In the genomic region with DNA sequence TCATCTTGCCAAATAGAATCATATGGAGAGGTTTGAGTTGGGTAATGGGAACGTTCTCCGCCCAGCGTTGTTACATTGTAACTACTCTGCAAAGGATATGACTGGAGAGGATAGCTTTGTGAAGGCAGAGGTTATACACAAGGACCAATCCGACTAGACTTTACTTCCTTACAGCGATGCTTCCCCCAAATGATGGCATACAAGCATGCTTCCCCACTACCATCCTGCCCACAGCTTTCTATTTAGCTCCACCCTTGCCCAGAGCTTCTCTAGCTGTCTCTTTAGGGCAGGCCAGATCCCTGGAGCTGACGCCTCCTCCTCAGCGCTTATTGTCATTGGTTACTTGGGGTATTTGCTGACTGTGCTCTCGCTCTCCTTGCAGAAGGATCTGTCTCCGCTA, we compare ENCODE assay signal across 15 mouse cellular contexts.
"Had no signal": no experiment of that assay in that cellular context is flagged by ENCODE, and none has a peak within 500 bp of the region (broad histone marks: within the 10 kb centered on the region; RNA-seq: fewer than 3 reads in every experiment).

No protein-coding gene starts in this region.

- H3K4me3 ChIP-seq: limb, embryonic 12.5 days; liver, embryonic 13.5 days; midbrain, embryonic 15.5 days; neural tube, embryonic 13.5 days had no signal

- H3K4me2 ChIP-seq: limb, embryonic 12.5 days; liver, embryonic 13.5 days; midbrain, embryonic 15.5 days; neural tube, embryonic 13.5 days had no signal

- H3K36me3 ChIP-seq: limb, embryonic 12.5 days; liver, embryonic 13.5 days; midbrain, embryonic 15.5 days; neural tube, embryonic 13.5 days had no signal

- H3K27ac ChIP-seq: limb, embryonic 12.5 days; liver, embryonic 13.5 days; macrophage; midbrain, embryonic 15.5 days; neural tube, embryonic 13.5 days had no signal

- DNase-seq: kidney, adult 8-10 months; kidney, postnatal 25 days; layer of hippocampus, adult 9-11 months; layer of hippocampus, postnatal 36 days; liver; liver, embryonic 13.5 days; liver, postnatal 0 days; right cerebral cortex, postnatal 14 days; thymus, adult 2 months; thymus, postnatal 25 days had no signal

- H3K27me3 ChIP-seq: liver, embryonic 13.5 days; midbrain, embryonic 15.5 days had no signal

- H3K9me3 ChIP-seq: limb, embryonic 12.5 days; liver, embryonic 13.5 days; midbrain, embryonic 15.5 days; neural tube, embryonic 13.5 days had no signal

- H3K4me1 ChIP-seq: midbrain, embryonic 15.5 days had no signal

- H3K9ac ChIP-seq: limb, embryonic 12.5 days; liver, embryonic 13.5 days; liver, postnatal 0 days; midbrain, embryonic 15.5 days; neural tube, embryonic 13.5 days had no signal

- ATAC-seq: intestine, embryonic 16.5 days; liver, postnatal 0 days; midbrain, embryonic 15.5 days had no signal
